Mouse (Mus musculus): ENCODE results near the gene Ubox5.
A peak's percentile ranks its signal among the peaks of the same experiment; 100 is the strongest.

Gene Ubox5

DNA sequence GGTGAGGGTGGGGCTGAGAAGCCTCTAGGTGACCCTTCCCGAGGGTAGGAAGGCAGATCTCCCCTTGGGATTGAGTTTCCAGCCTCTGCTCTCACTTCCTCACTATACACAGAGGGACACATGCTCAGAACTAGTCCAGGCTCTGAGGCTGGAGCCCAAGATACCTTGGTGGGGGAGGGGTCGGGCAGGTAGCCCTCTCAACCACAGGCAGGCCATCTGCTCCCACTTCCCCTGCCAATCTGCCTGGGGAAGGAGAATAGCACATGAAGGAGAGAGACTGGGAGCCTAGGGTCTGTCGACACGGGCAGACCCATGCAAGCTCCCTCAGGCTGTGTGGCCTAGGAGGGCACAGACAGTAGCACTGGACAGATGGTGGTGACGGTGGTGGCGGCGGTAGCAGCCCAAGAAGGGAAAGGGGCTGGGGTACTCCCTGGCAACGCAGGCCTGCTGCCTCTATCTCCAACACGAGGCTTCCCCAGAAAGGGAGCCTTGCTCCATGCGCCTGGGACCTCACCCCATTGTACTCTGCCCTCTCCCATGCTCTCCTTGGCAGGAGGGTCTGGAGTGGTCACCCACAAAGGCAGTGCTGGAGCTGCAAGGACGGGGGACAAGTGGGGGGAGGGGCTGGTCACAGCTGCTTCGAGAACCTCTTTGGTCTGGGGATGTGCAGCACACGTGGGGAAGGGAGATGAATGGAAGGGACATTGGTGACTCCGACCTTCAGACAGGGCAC, 4.3 kb upstream of the Ubox5 start:
- no peak for DNase-seq (ENCODE audit: low spot score)

DNA sequence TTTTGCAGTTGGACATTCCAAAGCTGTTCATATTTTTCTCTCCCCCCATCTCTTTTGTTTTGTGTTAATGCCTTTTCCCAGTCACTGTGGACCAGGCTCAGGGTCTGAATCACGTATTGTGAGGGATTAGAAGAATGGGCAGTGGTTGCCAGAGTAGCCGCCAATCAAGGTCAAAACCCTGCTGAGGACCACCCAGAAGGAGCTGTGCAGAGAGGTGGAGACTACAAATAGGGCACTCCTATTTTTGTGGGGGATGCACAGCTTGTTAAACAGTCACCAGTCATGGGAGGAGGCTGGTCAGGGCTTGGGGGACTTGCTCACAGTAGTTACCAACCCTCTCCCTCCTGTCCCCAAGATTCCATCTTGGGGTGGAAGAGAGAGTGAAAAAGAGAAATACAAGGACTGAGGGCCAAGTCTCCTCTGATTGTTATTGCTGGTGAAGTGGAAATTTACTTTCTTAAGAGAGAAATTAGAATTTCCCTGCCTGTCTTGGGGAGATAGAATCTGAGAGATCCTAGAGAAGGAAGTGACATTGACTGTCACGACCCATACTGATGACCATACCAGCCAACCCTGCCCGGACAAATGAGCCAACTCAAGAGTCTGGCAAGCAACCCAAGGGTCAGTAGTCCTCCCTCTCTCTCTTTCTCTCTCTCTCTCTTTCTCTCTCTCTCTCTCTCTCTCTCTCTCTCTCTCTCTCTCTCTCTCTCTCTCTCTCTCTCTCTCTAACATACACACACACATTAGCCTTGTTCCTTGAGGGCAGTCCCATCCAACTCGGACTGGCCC, 3.2 kb upstream of the Ubox5 start:
- DNase-seq (ENCODE audit: low spot score): no peak

DNA sequence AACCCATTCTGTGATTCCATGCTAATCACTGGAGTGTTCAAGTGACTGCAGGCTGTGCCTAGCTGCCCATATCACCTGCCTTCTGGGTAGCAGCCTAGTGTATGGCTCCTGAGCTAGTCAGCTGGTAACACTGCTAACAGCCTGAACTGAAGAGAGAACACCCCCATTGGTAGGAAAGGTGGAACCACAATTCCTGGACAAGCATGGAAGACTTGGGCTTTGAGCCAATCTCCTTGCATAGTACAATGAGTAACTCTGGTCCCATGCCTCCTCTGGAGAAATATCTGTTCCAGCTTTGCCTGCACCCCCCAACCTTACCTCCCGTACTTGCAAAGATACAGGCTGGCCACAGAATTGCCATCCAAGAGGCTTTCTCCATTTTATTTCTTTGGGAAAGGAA, 2.6 kb upstream of the Ubox5 start:
- DNase-seq (ENCODE audit: low spot score): peak; percentile 23

DNA sequence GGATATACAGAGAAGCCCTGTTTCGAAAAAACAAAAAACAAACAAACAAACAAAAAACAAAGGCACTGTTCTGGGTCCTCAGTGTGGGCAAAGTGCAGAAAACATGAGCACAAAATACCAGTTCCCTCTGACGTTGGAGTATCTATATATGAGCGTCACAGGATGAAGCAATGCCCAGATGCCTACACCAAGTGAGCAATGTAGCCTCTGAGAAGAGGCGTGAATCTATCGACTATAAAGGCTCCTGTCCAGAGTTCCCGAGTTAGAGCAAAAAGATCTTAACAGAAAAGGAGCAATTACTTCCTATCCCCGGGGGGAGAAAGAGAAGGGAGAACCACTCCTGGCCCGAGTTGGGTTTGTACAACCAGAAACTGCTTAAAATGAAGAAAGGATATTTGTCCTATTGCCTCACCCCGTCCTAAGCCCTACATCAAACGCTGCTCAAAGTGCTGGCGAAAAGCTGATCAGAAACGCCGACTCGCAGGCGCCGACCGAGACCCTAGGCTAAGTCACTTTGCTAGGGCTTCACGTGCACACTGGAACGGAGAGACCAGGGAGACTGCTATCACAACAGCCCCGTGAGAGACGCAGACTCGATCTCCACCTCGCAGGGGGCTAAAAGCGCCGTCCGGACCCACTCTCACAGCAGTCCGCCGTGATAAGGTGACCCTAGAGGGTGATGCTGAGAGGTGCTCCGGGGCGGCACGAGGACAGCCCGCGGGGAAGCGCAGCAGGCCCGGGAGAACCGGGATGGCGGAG, 579 bp downstream of the Ubox5 start:
- DNase-seq (ENCODE audit: low spot score): peak; percentile 33

DNA sequence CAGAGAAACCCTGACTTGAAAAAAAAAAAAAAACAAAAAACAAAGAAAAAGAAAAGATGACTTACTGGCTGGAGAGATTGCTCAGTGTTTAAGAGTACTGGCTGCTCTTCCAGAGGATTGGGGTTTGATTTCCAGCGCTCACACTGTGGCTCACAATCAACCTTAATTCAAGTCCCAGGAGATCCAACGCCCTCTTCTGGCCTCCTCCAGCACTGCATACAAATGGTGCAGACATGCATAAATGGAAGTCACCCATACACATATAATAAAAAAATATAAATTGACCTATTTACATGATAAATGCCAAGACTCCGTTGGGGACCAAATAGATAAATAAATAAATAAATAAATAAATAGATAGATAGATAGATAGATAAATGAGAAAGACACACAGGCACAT, 1.4 kb downstream of the Ubox5 start:
- no peak for DNase-seq (ENCODE audit: low spot score)

GRCm38 (mm10) chr2:130618972-130619371, 10.9 kb downstream of the Ubox5 start:
- no peak for DNase-seq (ENCODE audit: low spot score)

GRCm38 (mm10) chr2:130613091-130613490, 16.7 kb downstream of the Ubox5 start:
- DNase-seq (ENCODE audit: low spot score): no peak

GRCm38 (mm10) chr2:130602195-130602594, 27.6 kb downstream of the Ubox5 start:
- no peak for DNase-seq (ENCODE audit: low spot score)

DNA sequence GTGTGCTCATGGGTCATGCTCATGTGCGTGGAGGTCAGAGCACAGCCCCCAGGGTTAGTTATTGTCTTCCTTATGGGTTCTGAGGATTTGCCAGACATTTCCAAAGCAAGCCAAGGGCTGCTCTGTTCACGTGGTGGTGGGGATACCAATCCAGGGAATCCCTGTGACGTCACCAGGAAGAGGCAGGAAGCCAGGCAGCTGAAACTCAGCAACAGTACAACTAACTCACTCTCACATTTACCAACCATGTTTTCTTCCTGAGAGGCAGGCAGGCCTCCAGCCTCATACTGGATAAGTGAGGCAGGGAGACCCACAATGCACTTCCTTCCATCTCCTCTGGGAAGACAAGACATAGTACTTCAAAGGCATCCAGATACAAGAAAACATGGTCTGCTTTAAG, 31.4 kb downstream of the Ubox5 start:
- DNase-seq (ENCODE audit: low spot score): no peak

- DNase-seq (ENCODE audit: low spot score): peak; percentile 61
Observed at GRCm38 (mm10) chr2:130597601-130598010, 32.2 kb downstream of the Ubox5 start.

DNA sequence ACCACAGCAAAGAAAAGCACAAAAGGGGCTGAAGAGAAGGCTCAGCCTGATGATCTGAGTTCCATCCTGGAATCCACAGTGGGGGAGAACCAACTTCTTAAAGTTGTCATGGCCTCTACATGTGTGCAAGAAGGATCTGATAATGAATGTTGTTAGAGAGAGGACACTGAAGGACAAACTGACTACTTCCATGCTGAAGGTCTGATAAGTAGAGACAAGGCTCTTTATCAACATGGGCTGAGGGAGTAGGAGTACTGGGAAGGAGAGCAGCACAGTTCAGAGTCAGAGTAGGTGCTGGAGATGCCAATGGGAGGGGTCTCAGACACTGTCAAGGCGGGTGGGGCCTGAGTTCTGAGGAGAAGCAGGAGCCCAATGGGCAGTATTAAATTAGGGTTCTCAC, 34.2 kb downstream of the Ubox5 start:
- DNase-seq (ENCODE audit: low spot score): no peak

DNA sequence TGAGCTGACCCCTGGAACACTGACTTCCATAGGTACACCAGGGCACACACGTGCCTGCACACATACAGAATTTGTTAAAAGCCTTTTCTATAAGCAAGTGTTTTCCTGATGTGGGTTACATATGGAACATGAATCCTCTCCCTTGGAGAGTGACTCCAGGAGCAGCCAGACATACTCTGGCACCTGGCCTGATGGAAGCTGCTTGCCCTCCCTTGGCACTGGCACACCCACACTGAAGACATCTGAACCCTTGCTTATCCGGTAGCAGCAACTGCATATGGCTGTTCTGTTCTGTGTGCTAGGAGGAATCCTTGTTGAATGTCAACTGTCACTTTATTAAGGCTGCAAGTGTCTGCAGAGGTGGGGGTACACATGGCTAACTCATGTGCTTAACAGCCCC, 38.8 kb downstream of the Ubox5 start:
- no peak for DNase-seq (ENCODE audit: low spot score)

GRCm38 (mm10) chr2:130589761-130590160, 40.1 kb downstream of the Ubox5 start:
- DNase-seq (ENCODE audit: low spot score): no peak

- DNase-seq (ENCODE audit: low spot score): no peak
Observed at GRCm38 (mm10) chr2:130589157-130589556, 40.7 kb downstream of the Ubox5 start.

- no peak for DNase-seq (ENCODE audit: low spot score)
Observed at GRCm38 (mm10) chr2:130588373-130588772, 41.5 kb downstream of the Ubox5 start.

DNA sequence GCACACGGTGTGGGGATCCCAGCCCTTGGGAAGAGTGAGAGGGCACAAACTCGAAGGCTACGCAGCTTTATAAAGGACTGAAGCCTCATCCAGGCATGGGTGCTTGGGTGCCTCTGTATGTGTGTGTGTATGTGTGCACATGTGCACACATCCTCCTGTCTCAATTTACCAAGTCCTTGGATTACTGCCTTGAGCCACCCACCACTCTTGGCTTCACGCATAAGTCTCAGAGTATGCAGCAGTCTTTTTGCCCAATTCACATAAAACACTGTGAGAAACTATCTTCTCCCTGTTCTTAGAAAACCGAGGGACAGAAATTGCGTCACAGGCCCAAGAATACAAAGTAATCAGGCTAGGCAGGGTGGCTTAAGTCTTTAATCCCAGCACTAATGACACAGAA, 43.8 kb downstream of the Ubox5 start:
- no peak for DNase-seq (ENCODE audit: low spot score)

GRCm38 (mm10) chr2:130583902-130584560, 45.8 kb downstream of the Ubox5 start:
- no peak for DNase-seq (ENCODE audit: low spot score)

- DNase-seq (ENCODE audit: low spot score): no peak
Observed at GRCm38 (mm10) chr2:130582552-130582951, 47.3 kb downstream of the Ubox5 start, which contains the start of gene Avp. TSS of gene Avp (minus strand) at chr2:130582554.

DNA sequence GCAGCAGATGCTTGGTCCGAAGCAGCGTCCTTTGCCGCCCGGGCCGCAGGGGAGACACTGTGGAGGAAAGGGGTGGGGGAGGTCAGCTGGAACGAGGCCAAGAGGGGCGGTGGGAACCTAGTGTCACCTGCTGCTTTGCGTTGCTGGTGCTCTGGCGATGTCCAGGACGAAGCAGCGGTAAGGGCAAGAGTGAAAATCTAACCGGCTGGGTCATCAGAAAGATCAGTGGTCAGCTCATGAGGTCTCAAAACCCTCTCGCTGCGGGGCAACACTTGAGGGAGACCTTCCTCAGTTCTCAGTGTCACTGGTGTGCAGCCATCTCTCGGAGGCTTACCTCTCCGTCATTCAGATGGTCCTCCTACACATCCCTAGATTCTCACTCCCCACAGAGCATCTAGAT, 48.6 kb downstream of the Ubox5 start:
- no peak for DNase-seq (ENCODE audit: low spot score)

DNA sequence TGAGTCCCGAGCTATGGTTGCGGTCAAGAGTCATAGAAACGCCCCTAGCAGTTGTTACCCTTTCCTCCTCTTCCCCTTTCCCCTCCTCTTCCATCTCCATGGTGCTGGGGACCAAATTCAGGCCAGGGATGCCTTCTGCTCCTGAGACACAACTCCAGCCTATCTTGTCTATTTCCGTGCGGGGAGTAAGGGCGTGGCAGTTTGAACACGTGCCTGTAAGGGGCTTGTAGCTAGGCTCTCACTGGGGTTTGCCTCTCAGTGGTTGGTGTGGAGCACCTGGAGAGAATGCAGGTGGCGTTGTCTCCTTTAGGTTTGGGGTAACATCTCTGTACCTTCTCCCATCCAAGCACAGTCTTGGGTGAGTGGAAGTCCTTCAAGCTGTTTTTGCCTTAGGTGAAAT, 50.0 kb downstream of the Ubox5 start:
- DNase-seq (ENCODE audit: low spot score): no peak

DNA sequence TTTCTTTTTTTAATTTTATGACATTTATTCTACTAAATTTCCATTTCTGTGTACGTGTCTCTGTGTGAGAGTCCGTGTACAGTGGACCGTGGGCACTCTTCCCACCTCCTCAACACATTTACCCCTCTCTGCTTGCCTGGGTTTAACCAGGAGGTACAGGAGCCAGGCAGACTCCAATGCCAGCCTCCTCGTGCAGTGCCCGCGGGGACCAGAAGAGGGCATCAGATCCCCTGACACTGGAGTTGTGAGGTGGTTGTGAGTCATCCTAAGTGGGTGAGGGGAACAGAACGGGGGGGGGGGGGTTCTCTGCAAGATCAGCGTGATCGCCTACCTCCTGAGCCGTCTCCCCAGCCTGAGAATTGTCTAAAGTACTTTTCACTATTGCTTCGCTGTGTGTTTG, 51.7 kb downstream of the Ubox5 start:
- DNase-seq (ENCODE audit: low spot score): peak; percentile 67

GRCm38 (mm10) chr2:130577632-130578031, 52.2 kb downstream of the Ubox5 start:
- DNase-seq (ENCODE audit: low spot score): peak; percentile 57
